In genomic region chr5:100820483-100821184, GRCm38 (mm10) we compare ENCODE assay signal across 8 mouse cellular contexts. TPM values are rescaled to one million over a fixed set of nuclear protein-coding genes. Genes with fewer than 3 reads are reported as not detected.
A peak's percentile ranks its signal among the peaks of the same experiment; 100 is the strongest.
DNase-seq lines count a peak whose midpoint lies in the region; ATAC-seq and TF ChIP-seq lines count a peak whose summit lies in the region.

Gene Abraxas1 (minus strand): TSS chr5:100820965.

- peak within 1 kb of the TSS; percentile 91 for H3K4me3 ChIP-seq in gastrocnemius, adult 2 months
- peak within 1 kb of the TSS; percentile 86 for H3K4me3 ChIP-seq in hindbrain, postnatal 0 days (ENCODE audit: low read length)

- TF ChIP-seq CTCF in gastrocnemius, adult 2 months (IDR thresholded peaks at IDR 0.05) = no peak; the same call in 1 of the 2 replicates
- TF ChIP-seq CTCF in hindbrain, postnatal 0 days (IDR thresholded peaks at IDR 0.05; ENCODE audit: low read depth) = peak; percentile 38

- H3K4me2 ChIP-seq in hindbrain, postnatal 0 days (ENCODE audit: low read depth, low read length) = peak within 1 kb of the TSS; percentile 92

- peak within 1 kb of the TSS; percentile 95 for H3K9ac ChIP-seq in hindbrain, postnatal 0 days (replicated peaks; ENCODE audit: low read length)

- no peaks in the 10 kb centered on the region for H3K4me1 ChIP-seq in hindbrain, postnatal 0 days (ENCODE audit: insufficient read depth, low read length)

- ATAC-seq in activated CD4-positive, CD25-positive, alpha-beta regulatory T cell, adult 4 months = peak; percentile 95
- peak; percentile 99 for ATAC-seq in common myeloid progenitor, adult 5-6 weeks (replicated peaks; ENCODE audit: low read depth, poor library complexity, severe bottlenecking)
- ATAC-seq in hindbrain, postnatal 0 days = peak; percentile 96
- peak; percentile 98 for ATAC-seq in megakaryocyte, adult 5-6 weeks (ENCODE audit: poor library complexity, severe bottlenecking)

- H3K9me3 ChIP-seq in hindbrain, postnatal 0 days (ENCODE audit: low read length) = no peaks in the 10 kb centered on the region

- intact Hi-C loops in gastrocnemius, adult 2 months (cut with DNase I) = no loop called here

- peak within 1 kb of the TSS; percentile 92 for H3K27ac ChIP-seq in gastrocnemius, adult 2 months
- H3K27ac ChIP-seq in hindbrain, postnatal 0 days = peak within 1 kb of the TSS; percentile 78

- WGBS in hindbrain, postnatal 0 days = under 1% methylated on average over 63 of the region's 63 CpGs

- 0 out of 2 replicates have a peak, but pooled peaks cover 5% of the 10 kb centered on the region for H3K36me3 ChIP-seq in hindbrain, postnatal 0 days (ENCODE audit: insufficient read depth, low read length)

- no peaks in the 10 kb centered on the region for H3K27me3 ChIP-seq in hindbrain, postnatal 0 days (ENCODE audit: insufficient read depth, low read length)

- DNase-seq in gastrocnemius, adult 2 months = peak; percentile 92
- peak; percentile 89 for DNase-seq in hindbrain, postnatal 0 days (ENCODE audit: low spot score)
- peak; percentile 66 to 74 for DNase-seq in left cerebral cortex, adult 8-10 months (ENCODE audit: low spot score in 2 of 2)
- peak; percentile 92 for DNase-seq in right cerebral cortex, adult 18-20 months
- peak; percentile 72 for DNase-seq in urinary bladder, adult 2 months (ENCODE audit: low spot score)

RNA-seq across cellular contexts. Expression of gene Abraxas1, which starts in this region (rescaled TPM):
- 10 to 100 TPM; 25.1 to 27.4 TPM for polyA plus RNA-seq in activated CD4-positive, CD25-positive, alpha-beta regulatory T cell, adult 4 months (2017; shearing (Covaris generic))
- 39.5 and 58.5 TPM in 2 replicates for total RNA-seq in common myeloid progenitor, adult 5-6 weeks (2017)
- 1 to 10 TPM; 4.3 to 4.4 TPM for total RNA-seq in gastrocnemius, adult 2 months (2021)
- 4.7 and 6.9 TPM in 2 replicates for total RNA-seq in hindbrain, postnatal 0 days (2014; rRNA removed)
- polyA plus RNA-seq in hindbrain, postnatal 0 days (2015; fragmentation: Nextera tagmentation; extraction: Ambion mirVana) = 10.7 and 11.4 TPM in 2 replicates
- total RNA-seq in left cerebral cortex, adult 8-10 months (2022) = 10 to 100 TPM in 3 of 4 experiments, 1 to 10 TPM in 1; 6.5 to 14.4 (median 11.5) TPM
- total RNA-seq in megakaryocyte, adult 5-6 weeks (2015) = 5.9 and 12.7 TPM in 2 replicates
- 15.0 and 16.3 TPM in 2 replicates for total RNA-seq in megakaryocyte, adult 5-6 weeks (2017)
- polyA plus RNA-seq in urinary bladder, adult 2 months (2012; rRNA removed) = 15.9 and 17.9 TPM in 2 replicates

Comparison
In these comparisons a context has a peak if more than half of its experiments do, and no peak if none do; other contexts are left out.
1. Peak in every context shown above with its lines: DNase-seq, ATAC-seq, H3K4me3 ChIP-seq and H3K27ac ChIP-seq.